Mouse (Mus musculus): ENCODE measurements at regions not wholly inside any gene's neighbourhood (a gene's known extent, or its start where the extent isn't known, plus 50 kb on each side); places are given as distances from the start of the nearest gene placed in this dataset.
"Not testable (repeated sequence)": the region's sequence is repeated elsewhere in the genome, so short reads cannot be mapped to it uniquely, and the experiment has no call there.

GRCm38 (mm10) chr8:126863661-126864060, 82.0 kb downstream of the Tomm20 start:
- not testable (repeated sequence) for TF ChIP-seq CTCF (conservative IDR thresholded peaks at IDR 0.05; ENCODE audit: insufficient read depth, insufficient read length, low read depth, low read length); POLR2A (IDR thresholded peaks at IDR 0.05; ENCODE audit: low read depth, low read length)

All from kidney, adult 2 months (tissue).